Mouse (Mus musculus): ENCODE data around the gene Gm20388. TPM values are rescaled to one million over a fixed set of nuclear protein-coding genes. Genes with fewer than 3 reads are reported as not detected.

Gm20388 gene
- polyA plus RNA-seq, 1 experiment from 2014 or later = not detected

- no peak for TF ChIP-seq CTCF (IDR thresholded peaks at IDR 0.05; ENCODE audit: low read depth)
- Histone ChIP-seq H3K4me2 (replicated peaks; ENCODE audit: low read depth) (no peak overlapping the region), H3K36me3 (ENCODE audit: control insufficient read depth, insufficient read depth) (no peaks in the 10 kb centered on the region), H3K4me3 (ENCODE audit: low read depth, low read length) (no peak overlapping the region), H3K9ac (ENCODE audit: low read depth, low read length) (no peak overlapping the region), H3K9me3 (ENCODE audit: control insufficient read depth) (no peaks in the 10 kb centered on the region), H3K27ac (ENCODE audit: low read depth, low read length) (peak overlapping the region; percentile 15), H3K4me1 (replicated peaks; ENCODE audit: control insufficient read depth, insufficient read depth, low read length) (no peaks in the 10 kb centered on the region), H3K27me3 (replicated peaks; ENCODE audit: control insufficient read depth, insufficient read depth, low read length) (no peaks in the 10 kb centered on the region)
- WGBS = 44% methylated on average over 13 of the region's 13 CpGs
- no peak for ATAC-seq
Measured at GRCm38 (mm10) chr8:124182224-124182623, 4271.6 kb downstream of the Gm20388 start.

GRCm38 (mm10) chr8:124184078-124184477 is 4273.4 kb downstream of the Gm20388 start:
- no peaks in the 10 kb centered on the region for H3K9me3 ChIP-seq (ENCODE audit: control insufficient read depth)
- no peak for TF ChIP-seq CTCF (IDR thresholded peaks at IDR 0.05; ENCODE audit: low read depth)
- no peak for ATAC-seq
- no peak overlapping the region for H3K27ac ChIP-seq (ENCODE audit: low read depth, low read length)
- no peak overlapping the region for H3K4me3 ChIP-seq (ENCODE audit: low read depth, low read length)
- no peak overlapping the region for H3K9ac ChIP-seq (ENCODE audit: low read depth, low read length)
- no peaks in the 10 kb centered on the region for H3K27me3 ChIP-seq (replicated peaks; ENCODE audit: control insufficient read depth, insufficient read depth, low read length)
- no peaks in the 10 kb centered on the region for H3K36me3 ChIP-seq (ENCODE audit: control insufficient read depth, insufficient read depth)
- 65% methylated on average over 3 of the region's 3 CpGs for WGBS
- no peaks in the 10 kb centered on the region for H3K4me1 ChIP-seq (replicated peaks; ENCODE audit: control insufficient read depth, insufficient read depth, low read length)
- H3K4me2 ChIP-seq (replicated peaks; ENCODE audit: low read depth) = no peak overlapping the region

- Histone ChIP-seq H3K9ac (ENCODE audit: low read depth, low read length) (no peak overlapping the region), H3K4me1 (replicated peaks; ENCODE audit: control insufficient read depth, insufficient read depth, low read length) (no peaks in the 10 kb centered on the region), H3K27me3 (replicated peaks; ENCODE audit: control insufficient read depth, insufficient read depth, low read length) (no peaks in the 10 kb centered on the region), H3K27ac (ENCODE audit: low read depth, low read length) (no peak overlapping the region), H3K36me3 (ENCODE audit: control insufficient read depth, insufficient read depth) (no peaks in the 10 kb centered on the region), H3K9me3 (ENCODE audit: control insufficient read depth) (no peaks in the 10 kb centered on the region), H3K4me3 (ENCODE audit: low read depth, low read length) (no peak overlapping the region), H3K4me2 (replicated peaks; ENCODE audit: low read depth) (no peak overlapping the region)
- no peak for ATAC-seq
- WGBS = 75% methylated on average over 2 of the region's 2 CpGs
- TF ChIP-seq CTCF (IDR thresholded peaks at IDR 0.05; ENCODE audit: low read depth) = no peak
Measured at GRCm38 (mm10) chr8:124184507-124184906, 4273.9 kb downstream of the Gm20388 start.

GRCm38 (mm10) chr8:124185081-124185480 is 4274.4 kb downstream of the Gm20388 start:
- no peaks in the 10 kb centered on the region for H3K27me3 ChIP-seq (replicated peaks; ENCODE audit: control insufficient read depth, insufficient read depth, low read length)
- H3K36me3 ChIP-seq (ENCODE audit: control insufficient read depth, insufficient read depth) = no peaks in the 10 kb centered on the region
- no peak for TF ChIP-seq CTCF (IDR thresholded peaks at IDR 0.05; ENCODE audit: low read depth)
- no peak overlapping the region for H3K4me2 ChIP-seq (replicated peaks; ENCODE audit: low read depth)
- H3K9me3 ChIP-seq (ENCODE audit: control insufficient read depth) = no peaks in the 10 kb centered on the region
- no peak overlapping the region for H3K27ac ChIP-seq (ENCODE audit: low read depth, low read length)
- H3K4me1 ChIP-seq (replicated peaks; ENCODE audit: control insufficient read depth, insufficient read depth, low read length) = no peaks in the 10 kb centered on the region
- H3K9ac ChIP-seq (ENCODE audit: low read depth, low read length) = no peak overlapping the region
- 85% methylated on average over 6 of the region's 6 CpGs for WGBS
- H3K4me3 ChIP-seq (ENCODE audit: low read depth, low read length) = no peak overlapping the region
- no peak for ATAC-seq

- no peak overlapping the region for H3K9ac ChIP-seq (ENCODE audit: low read depth, low read length)
- no peak overlapping the region for H3K27ac ChIP-seq (ENCODE audit: low read depth, low read length)
- 76% methylated on average over 7 of the region's 7 CpGs for whole genome bisulfite sequencing
- ATAC-seq = no peak
- no peaks in the 10 kb centered on the region for H3K4me1 ChIP-seq (replicated peaks; ENCODE audit: control insufficient read depth, insufficient read depth, low read length)
- no peaks in the 10 kb centered on the region for H3K27me3 ChIP-seq (replicated peaks; ENCODE audit: control insufficient read depth, insufficient read depth, low read length)
- no peak overlapping the region for H3K4me2 ChIP-seq (replicated peaks; ENCODE audit: low read depth)
- TF ChIP-seq CTCF (IDR thresholded peaks at IDR 0.05; ENCODE audit: low read depth) = no peak
- no peaks in the 10 kb centered on the region for H3K36me3 ChIP-seq (ENCODE audit: control insufficient read depth, insufficient read depth)
- H3K4me3 ChIP-seq (ENCODE audit: low read depth, low read length) = no peak overlapping the region
- no peaks in the 10 kb centered on the region for H3K9me3 ChIP-seq (ENCODE audit: control insufficient read depth)
Measured at GRCm38 (mm10) chr8:124190388-124190787, 4279.7 kb downstream of the Gm20388 start.

GRCm38 (mm10) chr8:124192242-124192641 is 4281.6 kb downstream of the Gm20388 start:
- no peak overlapping the region for H3K4me3 ChIP-seq (ENCODE audit: low read depth, low read length)
- H3K27ac ChIP-seq (ENCODE audit: low read depth, low read length) = no peak overlapping the region
- H3K4me1 ChIP-seq (replicated peaks; ENCODE audit: control insufficient read depth, insufficient read depth, low read length) = no peaks in the 10 kb centered on the region
- TF ChIP-seq CTCF (IDR thresholded peaks at IDR 0.05; ENCODE audit: low read depth) = no peak
- no peak overlapping the region for H3K9ac ChIP-seq (ENCODE audit: low read depth, low read length)
- H3K4me2 ChIP-seq (replicated peaks; ENCODE audit: low read depth) = no peak overlapping the region
- ATAC-seq = no peak
- H3K9me3 ChIP-seq (ENCODE audit: control insufficient read depth) = no peaks in the 10 kb centered on the region
- 65% methylated on average over 4 of the region's 4 CpGs for WGBS
- no peaks in the 10 kb centered on the region for H3K36me3 ChIP-seq (ENCODE audit: control insufficient read depth, insufficient read depth)
- H3K27me3 ChIP-seq (replicated peaks; ENCODE audit: control insufficient read depth, insufficient read depth, low read length) = no peaks in the 10 kb centered on the region

GRCm38 (mm10) chr8:124192976-124193375 is 4282.3 kb downstream of the Gm20388 start:
- H3K4me3 ChIP-seq (ENCODE audit: low read depth, low read length) = no peak overlapping the region
- no peak overlapping the region for H3K9ac ChIP-seq (ENCODE audit: low read depth, low read length)
- WGBS = 79% methylated on average over 10 of the region's 10 CpGs
- TF ChIP-seq CTCF (IDR thresholded peaks at IDR 0.05; ENCODE audit: low read depth) = no peak
- H3K9me3 ChIP-seq (ENCODE audit: control insufficient read depth) = no peaks in the 10 kb centered on the region
- no peak overlapping the region for H3K27ac ChIP-seq (ENCODE audit: low read depth, low read length)
- ATAC-seq = no peak
- H3K36me3 ChIP-seq (ENCODE audit: control insufficient read depth, insufficient read depth) = no peaks in the 10 kb centered on the region
- no peak overlapping the region for H3K4me2 ChIP-seq (replicated peaks; ENCODE audit: low read depth)
- H3K4me1 ChIP-seq (replicated peaks; ENCODE audit: control insufficient read depth, insufficient read depth, low read length) = no peaks in the 10 kb centered on the region
- H3K27me3 ChIP-seq (replicated peaks; ENCODE audit: control insufficient read depth, insufficient read depth, low read length) = no peaks in the 10 kb centered on the region
